Mouse (Mus musculus) lung, postnatal 10 days (tissue): Measurements from ENCODE around the gene Rpl31.

Source experiments
- DNase-seq: peaks from one replicate; pipeline ENCODE4 v3.0.0; 2021

The Rpl31 gene

GRCm38 (mm10) chr1:39407108-39407507 lies 39.5 kb downstream of the Rpl31 start:
- DNase-seq, result no peak

DNA sequence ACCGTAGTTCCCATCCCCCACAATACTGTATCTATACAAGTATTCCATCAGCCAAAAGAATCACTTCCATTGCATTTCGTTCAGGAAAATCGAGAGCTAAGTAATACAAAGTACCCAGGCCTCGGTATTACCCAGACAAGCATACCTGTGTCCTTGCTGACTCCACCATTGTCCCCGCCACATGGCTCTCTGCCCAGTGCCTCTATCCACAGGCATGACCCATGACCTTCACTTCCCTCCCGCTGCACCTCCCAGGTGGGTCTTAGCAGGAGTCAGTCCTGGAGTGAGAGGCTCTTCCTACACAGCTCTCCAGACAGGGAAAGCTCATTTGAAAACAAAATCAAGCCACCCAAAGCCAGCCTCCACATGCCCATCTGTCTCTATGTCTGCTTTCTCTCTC lies 40.5 kb downstream of the Rpl31 start:
- DNase-seq, result no peak

DNA sequence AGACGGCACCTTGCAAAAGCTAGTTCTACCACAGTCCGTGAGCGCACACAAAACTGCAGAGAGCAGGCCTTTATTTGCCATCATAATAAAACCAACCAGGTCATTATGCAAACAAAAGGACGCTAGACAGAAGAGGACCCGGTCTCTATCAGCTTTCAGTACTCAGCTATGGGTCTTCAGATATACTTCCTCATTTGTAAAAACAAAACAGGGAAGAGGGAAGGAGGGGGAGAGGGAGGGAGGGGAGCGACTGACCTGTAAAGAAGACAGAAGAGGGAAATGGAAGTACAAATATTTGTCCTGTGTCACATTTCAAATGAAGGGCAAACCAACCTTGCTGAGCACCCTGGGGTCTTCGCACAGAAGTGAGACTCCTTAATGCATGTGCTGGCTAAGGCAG lies 41.0 kb downstream of the Rpl31 start:
- DNase-seq, result no peak

DNA sequence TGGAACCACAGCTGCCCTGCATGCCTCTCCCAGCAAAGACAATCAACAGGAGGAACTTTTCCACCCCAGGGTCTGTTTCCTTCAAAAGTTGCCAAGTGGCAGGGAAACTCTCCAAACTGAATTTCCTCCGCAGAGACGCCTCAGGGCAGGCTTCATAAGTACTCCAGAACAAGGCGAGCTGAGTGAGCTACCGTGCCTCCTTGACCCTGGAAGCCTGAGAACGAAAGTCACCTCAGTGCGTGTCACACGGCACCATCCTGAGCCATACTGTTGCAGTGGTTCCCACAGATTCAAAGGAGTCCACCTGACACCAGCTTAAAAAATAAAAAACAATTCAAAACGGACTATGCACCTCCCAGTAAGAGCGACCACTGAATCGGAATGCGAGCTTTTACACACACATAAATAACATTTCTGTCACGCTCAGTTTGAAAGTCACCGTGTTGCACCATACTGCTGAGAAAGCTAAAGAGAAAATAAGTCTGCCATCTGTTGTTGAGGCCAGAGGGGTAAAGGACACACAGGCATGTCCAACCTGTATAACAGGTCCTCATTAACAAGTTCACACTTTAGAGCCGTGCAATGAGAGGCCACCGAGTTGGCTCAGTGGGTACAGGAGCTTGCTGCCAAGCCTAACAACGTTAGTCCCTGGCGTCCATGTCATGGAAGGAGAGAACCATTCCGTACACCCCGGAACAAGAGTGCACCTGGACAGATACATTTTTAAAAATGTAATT lies 42.6 kb downstream of the Rpl31 start:
- peak; percentile 41 for DNase-seq

GRCm38 (mm10) chr1:39417817-39418216 lies 50.2 kb downstream of the Rpl31 start:
- DNase-seq, result peak; percentile 81

- no peak for DNase-seq
These were observed 51.2 kb downstream of the Rpl31 start for GRCm38 (mm10) chr1:39418852-39419251.

DNA sequence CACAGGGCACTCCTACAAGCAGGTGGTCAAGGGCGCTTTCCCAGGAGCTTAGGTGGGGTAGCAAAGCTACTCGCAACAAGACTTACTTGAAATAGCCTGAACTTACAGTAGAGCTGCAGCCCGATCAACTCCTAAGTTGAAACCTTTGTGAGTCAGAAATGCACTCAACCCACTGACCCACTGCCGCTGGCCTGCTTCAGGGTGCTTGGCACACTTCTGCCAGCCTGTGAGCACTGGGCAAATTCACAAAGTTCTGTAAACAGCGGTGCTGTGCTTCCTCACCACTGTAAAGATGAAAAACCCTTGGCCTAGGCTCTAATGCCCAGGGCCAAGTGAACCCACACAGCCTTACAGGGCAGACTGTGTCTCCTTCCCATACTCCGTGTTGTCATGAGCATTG lies 53.3 kb downstream of the Rpl31 start:
- DNase-seq, result no peak
